Mouse (Mus musculus): Measurements from ENCODE around the gene Nod2. TPM values are rescaled to one million over a fixed set of nuclear protein-coding genes. Genes with fewer than 3 reads are reported as not detected.
"Not testable (repeated sequence)": the region's sequence is repeated elsewhere in the genome, so short reads cannot be mapped to it uniquely, and the experiment has no call there.

The Nod2 gene
- polyA plus RNA-seq, 1 experiment from 2014 or later: 0.13 TPM

GRCm38 (mm10) chr8:88650016-88650708 is 3.0 kb downstream of the Nod2 start:
- Histone ChIP-seq H3K4me3 (ENCODE audit: low read depth, low read length) (no peak overlapping the region), H3K9me3 (ENCODE audit: low read depth, low read length) (no peaks in the 10 kb centered on the region), H3K36me3 (ENCODE audit: insufficient read depth) (no peaks in the 10 kb centered on the region), H3K4me1 (ENCODE audit: insufficient read depth) (no peaks in the 10 kb centered on the region), H3K27ac (ENCODE audit: low read depth) (no peak overlapping the region), H3K9ac (no peak overlapping the region), H3K27me3 (ENCODE audit: insufficient read depth, low read length) (no peaks in the 10 kb centered on the region), H3K4me2 (no peak overlapping the region)
- DNase-seq (no peak), ATAC-seq (ENCODE audit: insufficient read depth) (no peak)
- 71% methylated on average over 6 of the region's 6 CpGs for WGBS
- TF ChIP-seq CTCF (IDR thresholded peaks at IDR 0.05; ENCODE audit: low read depth): no peak

DNA sequence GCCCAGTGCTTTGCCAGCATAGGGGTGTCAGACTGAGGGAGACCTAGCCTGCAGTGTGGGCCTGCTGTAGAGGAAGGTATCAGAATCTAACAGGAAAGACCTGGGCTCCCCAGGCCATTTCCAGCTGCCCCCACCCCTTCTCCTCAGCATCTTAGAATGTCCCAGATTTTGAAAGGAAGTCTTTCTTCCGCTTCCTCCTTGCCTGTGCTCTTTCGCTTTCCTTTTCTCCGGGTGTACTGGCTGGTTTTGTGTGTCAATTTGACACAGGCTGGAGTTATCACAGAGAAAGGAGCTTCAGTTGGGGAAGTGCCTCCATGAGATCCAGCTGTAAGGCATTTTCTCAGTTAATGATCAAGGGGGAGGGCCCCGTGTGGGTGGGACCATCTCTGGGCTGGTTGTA is 4.0 kb downstream of the Nod2 start:
- not testable (repeated sequence) for H3K9me3 ChIP-seq (ENCODE audit: low read depth, low read length); H3K4me2 ChIP-seq; DNase-seq; H3K27me3 ChIP-seq (ENCODE audit: insufficient read depth, low read length); H3K27ac ChIP-seq (ENCODE audit: low read depth); H3K4me3 ChIP-seq (ENCODE audit: low read depth, low read length); H3K4me1 ChIP-seq (ENCODE audit: insufficient read depth); ATAC-seq (ENCODE audit: insufficient read depth); H3K36me3 ChIP-seq (ENCODE audit: insufficient read depth); H3K9ac ChIP-seq
- WGBS: 61% methylated on average over 4 of the region's 4 CpGs

DNA sequence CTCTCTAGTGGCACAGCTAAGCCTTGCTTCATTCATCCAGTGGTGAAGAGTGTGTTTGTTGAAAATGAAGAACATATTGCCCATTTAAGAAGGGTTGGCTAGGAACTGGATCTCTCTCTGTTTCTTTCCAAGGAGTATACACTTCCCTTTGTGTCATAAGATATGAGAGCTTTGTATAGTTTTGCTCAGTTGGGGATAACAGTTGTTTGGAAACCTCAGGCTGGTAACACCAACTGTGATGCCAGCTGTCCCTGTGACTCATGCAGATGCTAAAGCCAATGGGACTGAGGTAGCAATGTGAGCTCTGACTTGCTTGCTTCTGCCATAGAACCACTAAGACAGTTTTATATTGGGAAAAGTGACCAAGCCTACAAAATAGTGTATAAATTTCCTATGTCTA is 8.2 kb downstream of the Nod2 start:
- no peak for ATAC-seq (ENCODE audit: insufficient read depth)
- DNase-seq: no peak
- no peak for TF ChIP-seq CTCF (IDR thresholded peaks at IDR 0.05; ENCODE audit: low read depth)

GRCm38 (mm10) chr8:88659873-88660272 is 12.8 kb downstream of the Nod2 start:
- no peak overlapping the region for H3K4me2 ChIP-seq
- WGBS: 73% methylated on average over 3 of the region's 3 CpGs
- no peak for ATAC-seq (ENCODE audit: insufficient read depth)
- H3K9me3 ChIP-seq (ENCODE audit: low read depth, low read length): no peaks in the 10 kb centered on the region
- H3K9ac ChIP-seq: no peak overlapping the region
- H3K27ac ChIP-seq (ENCODE audit: low read depth): no peak overlapping the region
- H3K36me3 ChIP-seq (ENCODE audit: insufficient read depth): no peaks in the 10 kb centered on the region
- H3K27me3 ChIP-seq (ENCODE audit: insufficient read depth, low read length): no peaks in the 10 kb centered on the region
- TF ChIP-seq CTCF (IDR thresholded peaks at IDR 0.05; ENCODE audit: low read depth): no peak
- no peak overlapping the region for H3K4me3 ChIP-seq (ENCODE audit: low read depth, low read length)
- DNase-seq: no peak
- no peaks in the 10 kb centered on the region for H3K4me1 ChIP-seq (ENCODE audit: insufficient read depth)

More for the DNA sequence above, 8.2 kb downstream of the Nod2 start:
- H3K9me3 ChIP-seq (ENCODE audit: low read depth, low read length): no peaks in the 10 kb centered on the region
- no peak overlapping the region for H3K4me2 ChIP-seq
- H3K27ac ChIP-seq (ENCODE audit: low read depth): no peak overlapping the region
- H3K9ac ChIP-seq: no peak overlapping the region
- H3K4me3 ChIP-seq (ENCODE audit: low read depth, low read length): no peak overlapping the region
- H3K4me1 ChIP-seq (ENCODE audit: insufficient read depth): no peaks in the 10 kb centered on the region
- no peaks in the 10 kb centered on the region for H3K36me3 ChIP-seq (ENCODE audit: insufficient read depth)
- H3K27me3 ChIP-seq (ENCODE audit: insufficient read depth, low read length): no peaks in the 10 kb centered on the region

DNA sequence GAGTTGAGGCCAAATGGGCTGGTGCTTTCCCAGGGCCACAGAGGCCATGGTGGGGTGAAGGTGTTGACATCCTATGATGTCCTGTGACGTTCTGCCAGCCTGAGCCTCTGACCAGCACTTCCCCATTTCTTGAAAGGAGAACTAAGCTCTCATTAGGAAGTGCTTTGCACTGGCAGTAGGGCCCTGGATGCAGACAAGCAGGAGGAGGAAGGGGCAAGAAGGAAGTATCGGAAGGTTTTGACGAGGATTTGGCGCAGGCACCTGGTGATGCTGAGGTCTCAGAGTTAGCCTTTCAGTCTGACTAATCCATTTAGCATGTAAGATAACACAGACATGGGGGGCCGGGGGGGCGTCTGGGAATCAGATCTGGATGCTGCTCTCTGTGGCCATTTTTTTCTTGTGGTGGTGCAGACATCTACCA is 15.3 kb downstream of the Nod2 start:
- no peak for DNase-seq
- Histone ChIP-seq H3K9ac (no peak overlapping the region), H3K4me1 (ENCODE audit: insufficient read depth) (no peaks in the 10 kb centered on the region), H3K9me3 (ENCODE audit: low read depth, low read length) (no peaks in the 10 kb centered on the region), H3K4me2 (no peak overlapping the region), H3K27ac (ENCODE audit: low read depth) (no peak overlapping the region), H3K4me3 (ENCODE audit: low read depth, low read length) (no peak overlapping the region), H3K36me3 (ENCODE audit: insufficient read depth) (no peaks in the 10 kb centered on the region), H3K27me3 (ENCODE audit: insufficient read depth, low read length) (no peaks in the 10 kb centered on the region)
- no peak for TF ChIP-seq CTCF (IDR thresholded peaks at IDR 0.05; ENCODE audit: low read depth)
- ATAC-seq (ENCODE audit: insufficient read depth): no peak
- 66% methylated on average over 6 of the region's 6 CpGs for WGBS

DNA sequence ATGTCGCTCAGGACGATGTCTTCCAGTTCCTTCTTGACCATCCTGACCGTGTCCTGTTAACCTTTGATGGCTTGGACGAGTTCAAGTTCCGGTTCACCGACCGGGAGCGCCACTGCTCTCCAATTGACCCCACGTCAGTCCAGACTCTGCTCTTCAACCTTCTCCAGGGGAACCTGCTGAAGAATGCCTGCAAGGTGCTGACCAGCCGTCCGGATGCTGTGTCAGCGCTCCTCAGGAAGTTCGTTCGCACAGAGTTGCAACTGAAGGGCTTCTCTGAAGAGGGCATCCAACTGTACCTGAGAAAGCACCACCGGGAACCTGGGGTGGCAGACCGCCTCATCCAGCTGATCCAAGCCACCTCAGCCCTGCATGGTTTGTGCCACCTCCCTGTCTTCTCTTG is 17.0 kb downstream of the Nod2 start:
- Histone ChIP-seq H3K27ac (ENCODE audit: low read depth) (no peak overlapping the region), H3K36me3 (ENCODE audit: insufficient read depth) (no peaks in the 10 kb centered on the region), H3K4me1 (ENCODE audit: insufficient read depth) (no peaks in the 10 kb centered on the region), H3K9me3 (ENCODE audit: low read depth, low read length) (no peaks in the 10 kb centered on the region), H3K4me2 (no peak overlapping the region), H3K9ac (no peak overlapping the region), H3K27me3 (ENCODE audit: insufficient read depth, low read length) (no peaks in the 10 kb centered on the region), H3K4me3 (ENCODE audit: low read depth, low read length) (no peak overlapping the region)
- no peak for ATAC-seq (ENCODE audit: insufficient read depth)
- TF ChIP-seq CTCF (IDR thresholded peaks at IDR 0.05; ENCODE audit: low read depth): no peak
- WGBS: 73% methylated on average over 16 of the region's 16 CpGs
- no peak for DNase-seq

- H3K9me3 ChIP-seq (ENCODE audit: low read depth, low read length): no peaks in the 10 kb centered on the region
- no peak overlapping the region for H3K4me3 ChIP-seq (ENCODE audit: low read depth, low read length)
- ATAC-seq (ENCODE audit: insufficient read depth) (no peak), DNase-seq (peak; percentile 19)
- H3K27ac ChIP-seq (ENCODE audit: low read depth): no peak overlapping the region
- H3K4me2 ChIP-seq: no peak overlapping the region
- H3K4me1 ChIP-seq (ENCODE audit: insufficient read depth): no peaks in the 10 kb centered on the region
- H3K9ac ChIP-seq: no peak overlapping the region
- no peaks in the 10 kb centered on the region for H3K36me3 ChIP-seq (ENCODE audit: insufficient read depth)
- WGBS: 75% methylated on average over 19 of the region's 19 CpGs
- no peak for TF ChIP-seq CTCF (IDR thresholded peaks at IDR 0.05; ENCODE audit: low read depth)
- no peaks in the 10 kb centered on the region for H3K27me3 ChIP-seq (ENCODE audit: insufficient read depth, low read length)
These were observed 17.8 kb downstream of the Nod2 start for GRCm38 (mm10) chr8:88664947-88665346.

Measured in lung, embryonic 14.5 days (tissue).